Mouse (Mus musculus) retina, postnatal 1 day (tissue): ENCODE measurements around the gene Uck2.

Source experiments
- DNase-seq: peaks from one replicate; pipeline ENCODE4 v3.0.0-alpha.2; 2012

Gene Uck2

DNA sequence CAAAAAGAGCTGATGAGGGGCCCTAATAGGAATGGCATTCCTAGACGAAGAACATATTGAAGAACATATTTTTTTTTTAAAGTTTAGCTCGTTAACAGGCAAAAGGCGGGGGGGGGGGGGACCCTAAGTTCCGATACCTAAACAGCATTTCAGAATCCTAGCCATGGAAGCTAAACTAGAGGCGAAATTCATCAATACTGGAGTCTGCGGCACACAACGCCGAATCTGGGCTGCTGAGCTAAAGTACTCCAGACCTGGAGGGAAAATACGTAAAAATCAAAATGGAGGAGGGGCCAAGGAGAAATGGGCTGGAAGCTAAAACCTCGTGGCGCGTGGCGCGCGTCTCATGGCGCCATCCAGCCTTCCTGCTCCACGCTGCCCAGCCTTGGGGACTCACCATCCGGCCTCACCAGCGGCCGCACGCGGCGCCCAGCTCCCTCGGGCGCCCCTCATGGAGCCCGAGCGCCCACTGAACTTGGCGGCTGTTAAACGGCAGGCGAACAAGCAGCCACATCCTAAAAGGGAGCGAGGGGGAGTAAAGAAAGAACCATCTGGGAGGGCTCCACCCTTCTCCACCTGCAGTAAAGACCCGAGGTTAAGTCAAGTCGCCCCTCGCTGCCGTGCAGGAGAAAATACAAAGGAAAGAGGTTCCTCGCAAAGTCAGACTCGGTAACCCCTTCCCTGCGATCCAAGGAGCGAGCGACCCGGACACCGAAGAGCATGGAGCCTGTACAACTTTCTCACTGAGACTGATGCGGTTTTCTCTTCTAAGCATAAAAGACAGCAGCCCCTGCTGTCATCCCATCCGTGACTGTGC lies 1.5 kb downstream of the Uck2 start:
- peak; percentile 78 for DNase-seq

GRCm38 (mm10) chr1:167282768-167283167 lies 2.4 kb downstream of the Uck2 start:
- DNase-seq = no peak

- DNase-seq = no peak
Observed at GRCm38 (mm10) chr1:167282112-167282511, 3.0 kb downstream of the Uck2 start.

- DNase-seq = no peak
Observed at GRCm38 (mm10) chr1:167280061-167280460, 5.1 kb downstream of the Uck2 start.

DNA sequence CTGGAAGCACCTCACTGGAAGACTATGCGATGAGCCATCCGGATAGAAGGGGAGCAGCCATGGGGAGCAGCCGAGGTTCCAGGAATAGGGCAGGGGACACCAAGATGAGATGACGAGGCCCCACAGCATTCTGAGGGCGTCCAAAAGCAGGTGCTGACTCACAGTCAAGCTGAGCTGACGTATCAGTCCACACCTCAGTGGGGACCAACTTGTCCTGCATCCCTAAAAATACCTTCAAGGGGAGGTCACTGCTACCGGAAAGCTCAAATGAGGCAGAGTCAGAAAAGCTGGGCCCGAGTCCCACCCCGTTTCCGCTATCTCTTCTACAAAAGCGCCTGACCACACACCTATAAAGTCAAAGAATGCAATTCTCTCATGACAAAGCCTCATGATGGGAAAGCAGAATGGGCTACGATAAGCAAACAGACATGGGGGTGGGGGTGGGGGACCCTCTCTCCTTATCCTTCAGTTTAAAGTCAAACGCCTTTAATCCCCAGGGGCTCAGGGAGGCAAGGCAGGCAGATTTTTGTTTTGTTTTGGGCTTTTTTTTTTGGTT lies 5.9 kb downstream of the Uck2 start:
- DNase-seq = no peak

- no peak for DNase-seq
Observed at GRCm38 (mm10) chr1:167278395-167278794, 6.7 kb downstream of the Uck2 start.

GRCm38 (mm10) chr1:167274646-167275390 lies 10.3 kb downstream of the Uck2 start:
- no peak for DNase-seq

GRCm38 (mm10) chr1:167273380-167274163 lies 11.5 kb downstream of the Uck2 start:
- DNase-seq = no peak

DNA sequence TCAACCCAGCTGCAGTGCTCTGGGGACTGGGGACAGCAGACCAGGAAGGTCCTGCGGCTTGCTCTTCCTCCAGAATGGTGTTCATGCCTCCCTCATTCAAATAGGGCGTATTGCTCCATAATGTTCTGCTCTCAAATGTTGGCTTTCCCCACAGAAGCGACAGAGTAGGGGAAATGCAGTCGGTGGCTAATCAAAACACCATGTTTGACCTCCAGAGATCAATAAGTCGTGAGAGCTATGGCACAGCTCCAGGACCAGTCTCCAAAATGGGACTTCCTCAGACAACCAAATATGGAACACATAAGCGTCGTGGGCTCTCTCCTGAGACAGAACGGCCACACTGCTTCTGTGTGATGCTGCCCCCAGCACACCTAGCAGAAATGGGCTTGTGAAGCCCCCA lies 13.3 kb downstream of the Uck2 start:
- DNase-seq = no peak

DNA sequence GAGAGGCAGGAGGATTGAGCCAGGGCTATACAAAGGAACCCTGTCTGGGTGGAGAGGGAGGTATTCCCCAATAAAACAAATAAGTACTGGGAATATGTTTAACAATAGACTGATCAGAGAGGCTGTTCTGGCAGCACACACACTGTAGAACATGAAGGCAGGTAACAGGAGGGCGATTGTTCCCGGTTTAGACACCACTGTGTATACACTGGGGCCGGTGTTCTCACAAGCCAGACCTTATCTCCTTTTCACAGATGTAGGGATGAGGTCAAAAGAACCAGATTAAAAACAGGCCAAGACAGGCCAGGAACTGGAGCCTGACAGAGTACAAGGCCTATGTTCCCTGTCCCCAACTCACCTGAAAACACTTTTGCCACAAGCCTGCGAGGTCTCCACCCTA lies 13.8 kb downstream of the Uck2 start:
- DNase-seq = no peak

- DNase-seq = peak; percentile 70
Observed at GRCm38 (mm10) chr1:167270342-167271111, 14.6 kb downstream of the Uck2 start.

DNA sequence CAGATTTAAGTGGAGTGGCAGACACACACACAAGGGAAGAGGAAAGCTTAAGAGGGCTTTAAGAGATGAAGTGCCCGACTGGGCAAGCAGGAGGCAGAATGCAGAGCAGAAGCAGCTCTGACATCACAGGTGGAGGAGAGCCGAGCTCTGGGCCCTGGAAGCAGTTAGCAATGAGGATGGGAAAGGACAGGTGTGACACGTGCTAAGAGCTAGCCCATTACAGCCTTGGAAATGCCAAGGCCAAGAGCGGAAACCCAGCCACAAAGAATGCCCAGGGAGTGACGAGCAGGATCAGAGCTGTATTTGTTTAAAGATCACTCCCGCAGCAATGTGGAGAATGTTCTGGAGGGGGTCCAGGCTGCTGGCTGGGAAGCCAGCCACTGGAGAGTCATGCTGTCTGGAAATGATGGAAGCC lies 15.3 kb downstream of the Uck2 start:
- no peak for DNase-seq

DNA sequence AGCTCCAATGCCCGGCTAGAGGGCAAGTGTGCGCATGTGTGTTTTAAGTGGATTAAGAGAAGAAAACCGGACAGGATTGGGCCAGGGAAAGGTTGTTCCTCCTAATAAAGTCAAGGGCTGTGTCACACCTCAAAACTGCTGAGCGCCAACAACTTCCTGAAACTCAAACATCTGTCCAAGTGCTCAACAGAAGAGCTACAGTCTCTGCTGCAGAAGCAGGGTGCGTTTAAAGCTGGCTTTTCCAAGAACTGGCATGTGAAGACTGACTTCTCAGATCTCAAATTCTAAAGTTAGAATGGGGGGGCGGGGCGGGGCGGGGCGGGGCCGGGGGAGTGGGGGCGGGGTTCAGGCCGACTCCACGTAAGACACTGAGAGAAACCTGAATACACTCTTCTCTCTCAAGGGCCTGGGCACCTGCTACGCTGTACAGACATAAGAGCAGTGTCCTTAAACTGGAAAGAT lies 15.7 kb downstream of the Uck2 start:
- DNase-seq = no peak

GRCm38 (mm10) chr1:167268360-167269063 lies 16.6 kb downstream of the Uck2 start:
- no peak for DNase-seq

DNA sequence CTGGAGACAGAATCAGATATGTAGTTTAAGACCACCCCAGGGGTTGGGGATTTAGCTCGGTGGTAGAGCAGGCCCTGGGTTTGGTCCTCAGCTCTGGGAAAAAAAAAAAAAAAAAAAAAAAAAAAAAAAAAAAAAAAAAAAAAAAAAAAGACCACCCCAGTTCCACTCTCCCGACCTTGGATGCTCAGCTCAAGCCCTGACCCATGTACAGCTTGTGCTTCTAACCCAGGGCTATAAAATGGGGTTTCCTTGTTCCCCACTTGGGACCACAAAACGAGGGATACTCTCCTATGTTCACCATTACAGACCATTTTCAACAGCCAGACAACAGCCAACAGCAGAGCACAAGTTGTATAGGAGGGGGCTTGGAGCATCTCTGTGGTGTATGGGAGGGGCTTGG lies 18.4 kb downstream of the Uck2 start:
- no peak for DNase-seq

DNA sequence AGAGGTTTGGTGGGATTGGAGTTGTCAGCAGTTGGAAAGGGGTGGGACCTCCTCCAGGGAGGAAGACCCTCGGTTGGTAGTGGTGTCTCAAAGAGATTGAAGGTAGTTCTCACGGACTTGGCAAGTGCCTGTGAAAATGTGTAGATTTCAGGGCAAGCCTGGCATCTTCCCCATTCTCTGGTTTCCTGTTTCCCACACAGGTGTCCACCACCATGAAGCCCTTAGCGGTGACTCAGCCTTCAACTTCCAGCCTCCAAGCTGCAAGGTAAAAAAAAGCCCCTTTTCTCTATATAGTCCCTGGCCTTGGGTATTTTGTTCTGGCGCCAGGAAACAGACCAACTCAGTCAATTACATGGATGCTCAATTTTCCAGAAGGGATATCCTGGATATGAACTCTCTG lies 19.8 kb downstream of the Uck2 start:
- DNase-seq = no peak

- no peak for DNase-seq
Observed at GRCm38 (mm10) chr1:167262489-167263041, 22.6 kb downstream of the Uck2 start.

DNA sequence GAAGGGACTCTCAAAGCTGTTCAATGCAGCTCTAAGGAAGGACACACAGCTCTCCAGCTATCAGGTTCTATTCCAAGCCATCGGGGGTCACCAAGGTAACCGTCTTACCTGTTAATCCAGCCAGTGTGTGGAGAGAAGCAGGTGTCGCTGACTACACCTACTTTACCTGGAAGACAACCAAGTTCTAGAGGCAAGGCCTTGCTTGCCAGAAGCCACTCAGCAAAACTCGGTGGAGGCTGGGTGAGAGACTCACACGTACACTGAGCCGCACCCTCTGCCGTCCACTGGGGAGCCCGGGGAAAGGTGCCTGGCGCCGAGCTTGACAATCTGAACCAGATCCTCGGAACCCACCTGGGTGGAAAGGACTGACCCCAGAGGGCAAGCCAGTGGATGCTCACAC lies 23.4 kb downstream of the Uck2 start:
- DNase-seq = no peak

DNA sequence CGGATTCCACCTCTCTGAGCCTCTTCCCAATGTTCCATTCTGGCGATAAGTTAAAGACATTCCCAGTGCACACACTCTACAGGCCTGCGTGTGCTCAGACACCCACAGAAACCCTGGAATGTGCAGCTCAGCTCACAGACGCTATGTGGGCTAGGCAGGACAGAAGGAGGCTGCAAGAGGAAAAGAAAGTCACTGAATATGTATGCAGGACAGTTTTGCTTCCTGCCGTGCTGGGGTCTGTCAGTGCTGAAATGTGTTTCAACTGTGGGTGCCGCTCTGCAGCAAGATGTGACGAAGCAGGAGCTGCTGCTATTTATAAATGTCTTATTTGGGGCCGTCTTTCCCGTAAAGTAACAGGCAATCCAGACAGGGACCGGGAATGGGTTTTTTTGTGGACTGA lies 25.4 kb downstream of the Uck2 start:
- DNase-seq = no peak

DNA sequence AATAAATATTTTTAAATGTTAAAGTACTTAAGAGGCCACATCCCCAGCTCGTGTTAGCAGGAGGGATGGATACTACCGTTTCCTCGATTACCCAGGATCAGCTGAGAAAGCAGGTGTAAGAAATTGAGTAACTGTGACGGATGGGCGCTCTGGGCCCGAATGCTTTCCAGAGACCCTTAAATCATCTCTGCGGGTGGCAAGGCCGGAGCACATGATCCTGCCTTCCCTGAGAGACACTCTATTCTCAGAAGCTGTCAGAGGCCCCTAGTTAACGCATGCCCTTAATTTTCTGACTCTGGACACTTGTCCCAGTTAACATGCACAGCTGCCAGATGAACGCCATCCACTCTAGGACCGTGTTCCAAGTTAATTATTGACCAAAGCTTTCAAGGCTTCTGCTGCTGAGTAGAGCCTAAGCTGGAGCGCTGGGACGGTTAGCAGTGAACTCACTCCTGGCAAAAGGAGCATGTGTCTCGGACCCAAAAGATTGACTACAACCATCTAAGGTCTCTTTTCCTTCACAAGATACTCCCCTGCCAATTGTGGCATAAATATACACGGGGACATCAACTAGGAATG lies 28.3 kb downstream of the Uck2 start:
- DNase-seq = peak; percentile 41

DNA sequence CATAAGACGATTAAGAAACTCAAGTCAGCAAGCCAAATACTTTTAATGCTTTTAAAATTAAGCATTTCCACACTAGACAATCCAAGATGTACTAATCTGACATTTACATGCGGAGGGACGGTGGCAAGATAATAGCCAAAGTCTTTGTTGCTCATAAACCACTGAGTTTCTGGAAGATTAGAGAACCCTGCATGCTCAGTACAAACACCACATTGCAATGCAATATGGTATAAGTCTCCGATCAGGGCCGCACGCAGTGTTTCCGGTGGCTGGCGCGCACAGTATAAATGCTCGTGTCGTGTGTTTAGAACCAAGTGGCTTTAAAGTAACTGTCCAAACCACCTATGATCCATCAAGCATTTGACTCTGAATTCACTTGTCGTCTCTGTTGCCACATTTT lies 31.5 kb downstream of the Uck2 start:
- DNase-seq = no peak
